Mouse (Mus musculus): ENCODE data around the gene Col26a1. TPM values are rescaled to one million over a fixed set of nuclear protein-coding genes. Genes with fewer than 3 reads are reported as not detected.
A peak's percentile ranks its signal among the peaks of the same experiment; 100 is the strongest.

Gene Col26a1
- total RNA-seq, 2 experiments from 2014 or later: 2.7 to 3.3 TPM

- no peak overlapping the region for H3K4me3 ChIP-seq
- no peak for TF ChIP-seq CTCF (conservative IDR thresholded peaks at IDR 0.05)
- H3K27ac ChIP-seq: no peak overlapping the region
- no peak for DNase-seq (ENCODE audit: low spot score in 2 of 2)
These were observed 15.3 kb downstream of the Col26a1 start for GRCm38 (mm10) chr5:136867706-136868105.

GRCm38 (mm10) chr5:136863961-136864674, 18.9 kb downstream of the Col26a1 start:
- no peak overlapping the region; the same call in 1 of the 2 replicates for H3K27ac ChIP-seq
- no peak for TF ChIP-seq CTCF (conservative IDR thresholded peaks at IDR 0.05)
- peak; percentile 21 to 23 for DNase-seq (ENCODE audit: low spot score in 2 of 2)

GRCm38 (mm10) chr5:136863276-136863675, 19.7 kb downstream of the Col26a1 start:
- no peak for TF ChIP-seq CTCF (conservative IDR thresholded peaks at IDR 0.05)
- DNase-seq (ENCODE audit: low spot score in 2 of 2): no peak
- H3K4me3 ChIP-seq: no peak overlapping the region
- no peak overlapping the region for H3K27ac ChIP-seq

More at GRCm38 (mm10) chr5:136863961-136864674, 18.9 kb downstream of the Col26a1 start:
- no peak overlapping the region for H3K4me3 ChIP-seq

- Histone ChIP-seq H3K4me3 (no peak overlapping the region), H3K27ac (no peak overlapping the region)
- no peak for TF ChIP-seq CTCF (conservative IDR thresholded peaks at IDR 0.05)
- DNase-seq (ENCODE audit: low spot score in 2 of 2): no peak
These were observed 20.2 kb downstream of the Col26a1 start for GRCm38 (mm10) chr5:136862806-136863205.

- no peak overlapping the region for H3K4me3 ChIP-seq
- TF ChIP-seq CTCF (conservative IDR thresholded peaks at IDR 0.05): no peak
- DNase-seq (ENCODE audit: low spot score in 2 of 2): no peak
- no peak overlapping the region for H3K27ac ChIP-seq
These were observed 21.6 kb downstream of the Col26a1 start for GRCm38 (mm10) chr5:136861191-136861940.

GRCm38 (mm10) chr5:136850716-136851115, 32.3 kb downstream of the Col26a1 start:
- no peak for DNase-seq (ENCODE audit: low spot score in 2 of 2)
- Histone ChIP-seq H3K4me3 (no peak overlapping the region), H3K27ac (no peak overlapping the region)
- TF ChIP-seq CTCF (conservative IDR thresholded peaks at IDR 0.05): no peak

GRCm38 (mm10) chr5:136846385-136847264, 36.4 kb downstream of the Col26a1 start:
- H3K4me3 ChIP-seq: no peak overlapping the region

GRCm38 (mm10) chr5:136843930-136844329, 39.1 kb downstream of the Col26a1 start:
- DNase-seq (ENCODE audit: low spot score in 2 of 2): no peak
- no peak for TF ChIP-seq CTCF (conservative IDR thresholded peaks at IDR 0.05)
- no peak overlapping the region for H3K4me3 ChIP-seq
- H3K27ac ChIP-seq: no peak overlapping the region

More at GRCm38 (mm10) chr5:136846385-136847264, 36.4 kb downstream of the Col26a1 start:
- DNase-seq (ENCODE audit: low spot score in 2 of 2): no peak
- H3K27ac ChIP-seq: no peak overlapping the region
- no peak for TF ChIP-seq CTCF (conservative IDR thresholded peaks at IDR 0.05)

- TF ChIP-seq CTCF (conservative IDR thresholded peaks at IDR 0.05): peak; percentile 81
- DNase-seq (ENCODE audit: low spot score in 2 of 2): peak in 1 of 2 experiments; percentile 53
- Histone ChIP-seq H3K4me3 (no peak overlapping the region), H3K27ac (no peak overlapping the region)
These were observed 43.0 kb downstream of the Col26a1 start for GRCm38 (mm10) chr5:136840036-136840435.

- Histone ChIP-seq H3K27ac (no peak overlapping the region), H3K4me3 (no peak overlapping the region)
- TF ChIP-seq CTCF (conservative IDR thresholded peaks at IDR 0.05): no peak
- DNase-seq (ENCODE audit: low spot score in 2 of 2): no peak
These were observed 50.0 kb downstream of the Col26a1 start for GRCm38 (mm10) chr5:136833053-136833452.

GRCm38 (mm10) chr5:136830156-136830555, 52.9 kb downstream of the Col26a1 start:
- Histone ChIP-seq H3K27ac (no peak overlapping the region), H3K4me3 (no peak overlapping the region)
- TF ChIP-seq CTCF (conservative IDR thresholded peaks at IDR 0.05): no peak
- no peak for DNase-seq (ENCODE audit: low spot score in 2 of 2)

GRCm38 (mm10) chr5:136821971-136822370, 61.0 kb downstream of the Col26a1 start:
- H3K4me3 ChIP-seq: no peak overlapping the region
- H3K27ac ChIP-seq: no peak overlapping the region
- no peak for DNase-seq (ENCODE audit: low spot score in 2 of 2)
- no peak for TF ChIP-seq CTCF (conservative IDR thresholded peaks at IDR 0.05)

GRCm38 (mm10) chr5:136820911-136821310, 62.1 kb downstream of the Col26a1 start:
- H3K27ac ChIP-seq: no peak overlapping the region
- DNase-seq (ENCODE audit: low spot score in 2 of 2): no peak
- H3K4me3 ChIP-seq: no peak overlapping the region
- TF ChIP-seq CTCF (conservative IDR thresholded peaks at IDR 0.05): no peak
